Mouse (Mus musculus): ENCODE measurements at regions not wholly inside any gene's neighbourhood (a gene's known extent, or its start where the extent isn't known, plus 50 kb on each side); places are given as distances from the start of the nearest gene placed in this dataset.

GRCm38 (mm10) chr2:45859445-45859844, 742.2 kb upstream of the Zeb2 start:
- WGBS = 63% methylated on average over 6 of the region's 6 CpGs
- Histone ChIP-seq H3K4me1 (ENCODE audit: control insufficient read depth, insufficient read depth, low read length) (no peaks in the 10 kb centered on the region), H3K4me3 (replicated peaks; ENCODE audit: extremely low read depth, low read depth, low read length) (no peak overlapping the region)
- TF ChIP-seq CTCF (IDR thresholded peaks at IDR 0.05; ENCODE audit: insufficient read depth, low read length) (no peak), POLR2A (IDR thresholded peaks at IDR 0.05; ENCODE audit: borderline replicate concordance, extremely low read depth, low read depth, low read length) (no peak)
- no peak for DNase-seq

DNA sequence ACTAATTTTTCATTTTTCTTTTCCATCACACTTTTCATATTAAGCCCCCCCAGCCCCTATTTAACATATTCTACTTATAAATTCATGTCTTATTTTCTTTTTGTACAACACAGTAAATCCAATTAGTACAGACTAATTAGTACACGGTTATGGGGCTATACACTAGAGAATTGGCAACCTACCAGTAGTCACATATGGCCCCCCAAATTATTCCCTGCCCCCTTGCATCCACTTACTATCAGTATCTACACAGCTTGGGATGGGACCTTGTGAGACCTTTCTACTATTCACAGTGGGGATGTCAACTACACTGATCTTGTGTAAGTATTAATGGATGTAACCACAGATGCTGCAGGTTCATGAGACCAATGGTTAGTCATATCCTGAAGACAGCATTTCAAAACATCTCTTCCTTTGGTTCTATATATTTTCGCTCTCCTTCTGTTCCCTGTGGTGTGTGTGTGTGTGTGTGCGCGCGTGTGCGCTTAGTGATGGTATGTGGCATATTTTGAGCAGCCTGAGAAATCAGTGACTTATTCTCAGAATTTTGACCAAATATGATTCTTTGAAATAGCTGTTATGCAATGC, 732.9 kb upstream of the Zeb2 start:
- no peak for TF ChIP-seq POLR2A (IDR thresholded peaks at IDR 0.05; ENCODE audit: borderline replicate concordance, extremely low read depth, low read depth, low read length)
- TF ChIP-seq CTCF (IDR thresholded peaks at IDR 0.05; ENCODE audit: insufficient read depth, low read length) = no peak
- WGBS = 93% methylated on average over 6 of the region's 6 CpGs
- H3K4me3 ChIP-seq (replicated peaks; ENCODE audit: extremely low read depth, low read depth, low read length) = no peak overlapping the region
- no peak for DNase-seq
- no peaks in the 10 kb centered on the region for H3K4me1 ChIP-seq (ENCODE audit: control insufficient read depth, insufficient read depth, low read length)

GRCm38 (mm10) chr2:45840389-45840788, 723.2 kb upstream of the Zeb2 start:
- no peak overlapping the region for H3K4me3 ChIP-seq (replicated peaks; ENCODE audit: extremely low read depth, low read depth, low read length)
- no peak for TF ChIP-seq CTCF (IDR thresholded peaks at IDR 0.05; ENCODE audit: insufficient read depth, low read length)
- no peak for TF ChIP-seq POLR2A (IDR thresholded peaks at IDR 0.05; ENCODE audit: borderline replicate concordance, extremely low read depth, low read depth, low read length)

GRCm38 (mm10) chr2:45836546-45837221, 719.5 kb upstream of the Zeb2 start:
- 75% methylated on average over 6 of the region's 6 CpGs for WGBS
- TF ChIP-seq CTCF (IDR thresholded peaks at IDR 0.05; ENCODE audit: insufficient read depth, low read length) (no peak), POLR2A (IDR thresholded peaks at IDR 0.05; ENCODE audit: borderline replicate concordance, extremely low read depth, low read depth, low read length) (no peak)
- H3K4me3 ChIP-seq (replicated peaks; ENCODE audit: extremely low read depth, low read depth, low read length) = no peak overlapping the region

More at GRCm38 (mm10) chr2:45840389-45840788, 723.2 kb upstream of the Zeb2 start:
- DNase-seq = no peak
- H3K4me1 ChIP-seq (ENCODE audit: control insufficient read depth, insufficient read depth, low read length) = no peaks in the 10 kb centered on the region

DNA sequence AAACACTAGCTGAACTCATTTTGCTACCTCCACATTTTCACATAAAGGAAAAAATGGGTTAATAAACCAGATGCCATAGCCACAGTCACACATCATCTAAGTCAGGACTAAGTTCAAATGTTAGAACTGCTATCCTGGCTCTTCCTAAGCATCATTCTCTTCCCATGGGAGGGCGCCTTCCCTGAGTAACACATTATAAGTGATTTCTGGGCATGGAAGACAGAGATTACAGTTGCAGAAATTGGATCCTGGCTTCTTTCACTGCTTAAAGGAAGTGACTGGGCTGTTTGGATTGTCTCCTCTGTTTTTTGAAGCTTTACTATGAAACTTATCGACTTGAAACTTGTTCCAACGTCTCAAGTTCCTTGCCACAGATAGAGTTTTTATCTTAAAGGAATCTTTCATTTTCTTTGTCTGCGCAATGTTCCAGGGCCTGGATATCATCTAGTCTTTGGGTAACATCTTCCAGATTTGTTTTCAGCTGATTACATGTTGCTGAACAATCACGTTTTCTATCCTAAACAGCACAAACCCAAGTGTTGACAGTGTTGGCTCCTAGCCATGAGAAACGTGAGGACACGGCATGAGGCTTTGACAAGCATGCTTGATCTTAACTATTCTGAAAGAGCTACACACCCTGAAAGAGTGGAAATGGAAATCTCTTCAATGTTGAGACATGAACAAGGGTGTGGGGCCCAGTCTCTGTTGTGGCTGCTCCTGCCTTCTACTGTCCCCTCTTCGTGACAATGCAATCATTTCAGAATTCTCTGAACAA, 700.9 kb upstream of the Zeb2 start:
- WGBS = 55% methylated on average over 8 of the region's 8 CpGs
- TF ChIP-seq POLR2A (IDR thresholded peaks at IDR 0.05; ENCODE audit: borderline replicate concordance, extremely low read depth, low read depth, low read length) = no peak
- TF ChIP-seq CTCF (IDR thresholded peaks at IDR 0.05; ENCODE audit: insufficient read depth, low read length) = no peak
- Histone ChIP-seq H3K4me3 (replicated peaks; ENCODE audit: extremely low read depth, low read depth, low read length) (no peak overlapping the region), H3K4me1 (ENCODE audit: control insufficient read depth, insufficient read depth, low read length) (0 out of 2 replicates have a peak, but pooled peaks cover 2% of the 10 kb centered on the region)
- DNase-seq = no peak

More at GRCm38 (mm10) chr2:45836546-45837221, 719.5 kb upstream of the Zeb2 start:
- DNase-seq = no peak
- no peaks in the 10 kb centered on the region for H3K4me1 ChIP-seq (ENCODE audit: control insufficient read depth, insufficient read depth, low read length)

DNA sequence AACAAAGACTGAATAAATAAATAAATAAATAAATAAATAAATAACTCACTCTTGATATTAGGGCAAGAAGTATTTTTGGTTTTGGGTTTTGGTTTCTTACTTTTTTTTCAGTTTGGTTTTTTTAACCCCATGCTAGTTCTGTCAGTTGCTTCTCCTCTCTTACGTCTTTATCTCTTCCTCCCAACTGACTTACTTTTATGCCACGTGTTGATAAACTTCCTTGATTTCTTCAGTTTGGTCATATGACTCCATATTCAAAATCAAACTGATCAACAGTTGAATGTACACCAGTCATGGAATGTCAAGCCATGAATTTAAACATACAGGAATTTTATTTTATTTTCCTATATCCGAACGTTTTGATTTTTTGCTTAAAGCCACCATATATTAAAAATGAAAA, 697.5 kb upstream of the Zeb2 start:
- DNase-seq = no peak
- Histone ChIP-seq H3K4me3 (replicated peaks; ENCODE audit: extremely low read depth, low read depth, low read length) (no peak overlapping the region), H3K4me1 (ENCODE audit: control insufficient read depth, insufficient read depth, low read length) (0 out of 2 replicates have a peak, but pooled peaks cover 2% of the 10 kb centered on the region)
- 89% methylated on average over 4 of the region's 4 CpGs for WGBS
- TF ChIP-seq POLR2A (IDR thresholded peaks at IDR 0.05; ENCODE audit: borderline replicate concordance, extremely low read depth, low read depth, low read length) = no peak

GRCm38 (mm10) chr2:45805329-45805728, 688.1 kb upstream of the Zeb2 start:
- H3K4me1 ChIP-seq (ENCODE audit: control insufficient read depth, insufficient read depth, low read length) = no peaks in the 10 kb centered on the region
- H3K4me3 ChIP-seq (replicated peaks; ENCODE audit: extremely low read depth, low read depth, low read length) = no peak overlapping the region
- TF ChIP-seq POLR2A (IDR thresholded peaks at IDR 0.05; ENCODE audit: borderline replicate concordance, extremely low read depth, low read depth, low read length) = no peak
- DNase-seq = no peak
- 48% methylated on average over 2 of the region's 2 CpGs for WGBS

GRCm38 (mm10) chr2:45800131-45800530, 682.9 kb upstream of the Zeb2 start:
- Histone ChIP-seq H3K4me1 (ENCODE audit: control insufficient read depth, insufficient read depth, low read length) (no peaks in the 10 kb centered on the region), H3K4me3 (replicated peaks; ENCODE audit: extremely low read depth, low read depth, low read length) (no peak overlapping the region)
- no peak for TF ChIP-seq CTCF (IDR thresholded peaks at IDR 0.05; ENCODE audit: insufficient read depth, low read length)
- TF ChIP-seq POLR2A (IDR thresholded peaks at IDR 0.05; ENCODE audit: borderline replicate concordance, extremely low read depth, low read depth, low read length) = no peak
- 87% methylated on average over 2 of the region's 2 CpGs for WGBS
- DNase-seq = no peak

DNA sequence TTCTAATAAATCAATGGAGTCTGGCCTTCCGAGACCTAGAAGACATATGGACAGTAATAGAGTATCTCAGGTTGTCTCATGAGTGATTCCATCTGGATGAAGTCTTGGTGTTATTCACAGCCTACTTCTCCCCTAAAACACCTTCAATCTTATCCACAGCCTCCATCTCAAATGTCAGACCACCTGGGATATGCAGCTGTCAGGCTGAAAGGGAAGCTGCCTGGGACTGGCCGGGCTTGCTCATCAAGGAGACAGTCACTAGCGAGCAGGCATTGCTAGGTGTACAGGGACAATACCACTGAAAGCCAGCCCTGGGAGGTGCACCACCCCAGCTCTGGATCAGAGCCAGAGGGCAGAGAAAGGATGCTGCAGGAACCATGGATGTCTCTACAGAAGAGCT, 676.4 kb upstream of the Zeb2 start:
- TF ChIP-seq POLR2A (IDR thresholded peaks at IDR 0.05; ENCODE audit: borderline replicate concordance, extremely low read depth, low read depth, low read length) (no peak), CTCF (IDR thresholded peaks at IDR 0.05; ENCODE audit: insufficient read depth, low read length) (no peak)
- 87% methylated on average over 3 of the region's 3 CpGs for WGBS

More for the DNA sequence above, 676.4 kb upstream of the Zeb2 start:
- no peak overlapping the region for H3K4me3 ChIP-seq (replicated peaks; ENCODE audit: extremely low read depth, low read depth, low read length)
- no peak for DNase-seq
- H3K4me1 ChIP-seq (ENCODE audit: control insufficient read depth, insufficient read depth, low read length) = no peaks in the 10 kb centered on the region

All from lung, adult 2 months (tissue).